Mouse (Mus musculus) right cerebral cortex, postnatal 4 days (tissue): Measurements from ENCODE around the gene E130116L18Rik.
A peak's percentile ranks its signal among the peaks of the same experiment; 100 is the strongest.
"Not testable (repeated sequence)": the region's sequence is repeated elsewhere in the genome, so short reads cannot be mapped to it uniquely, and the experiment has no call there.

ENCODE experiments used
- DNase-seq: peaks from one replicate; pipeline ENCODE4 v3.0.0-alpha.2; 2022

The E130116L18Rik gene

GRCm38 (mm10) chr5:25222752-25223702 is at the start of gene E130116L18Rik:
Gene E130116L18Rik, minus strand, starts transcription at chr5:25223153.
- DNase-seq, result peak; percentile 91

GRCm38 (mm10) chr5:25268258-25268888 is 45.4 kb upstream of the E130116L18Rik start:
- DNase-seq, result no peak

- DNase-seq, result no peak
Measured at GRCm38 (mm10) chr5:25262266-25262665, 39.3 kb upstream of the E130116L18Rik start.

- no peak for DNase-seq
Measured at GRCm38 (mm10) chr5:25261452-25261851, 38.5 kb upstream of the E130116L18Rik start.

GRCm38 (mm10) chr5:25256686-25257085 is 33.7 kb upstream of the E130116L18Rik start:
- DNase-seq, result no peak

- DNase-seq, result no peak
Measured at GRCm38 (mm10) chr5:25254491-25254890, 31.5 kb upstream of the E130116L18Rik start.

- no peak for DNase-seq
Measured at GRCm38 (mm10) chr5:25252825-25253544, 30.0 kb upstream of the E130116L18Rik start.

- no peak for DNase-seq
Measured at GRCm38 (mm10) chr5:25252423-25252822, 29.5 kb upstream of the E130116L18Rik start.

GRCm38 (mm10) chr5:25247036-25247435 is 24.1 kb upstream of the E130116L18Rik start:
- no peak for DNase-seq

- DNase-seq, result no peak
Measured at GRCm38 (mm10) chr5:25246473-25246865, 23.5 kb upstream of the E130116L18Rik start.

- no peak for DNase-seq
Measured at GRCm38 (mm10) chr5:25245806-25246472, 23.0 kb upstream of the E130116L18Rik start.

- no peak for DNase-seq
Measured at GRCm38 (mm10) chr5:25243101-25243500, 20.1 kb upstream of the E130116L18Rik start.

GRCm38 (mm10) chr5:25224377-25224776 is 1.4 kb upstream of the E130116L18Rik start:
- DNase-seq, result not testable (repeated sequence)

GRCm38 (mm10) chr5:25221604-25222003 is 1.3 kb downstream of the E130116L18Rik start, which contains the start of gene Galnt11:
Gene Galnt11, plus strand, starts transcription at chr5:25221904.
- no peak for DNase-seq

- DNase-seq, result no peak
Measured at GRCm38 (mm10) chr5:25215006-25215405, 7.9 kb downstream of the E130116L18Rik start.

- DNase-seq, result not testable (repeated sequence)
Measured at GRCm38 (mm10) chr5:25213216-25213615, 9.7 kb downstream of the E130116L18Rik start.

GRCm38 (mm10) chr5:25211872-25212271 is 11.1 kb downstream of the E130116L18Rik start:
- DNase-seq, result no peak

- DNase-seq, result no peak
Measured at GRCm38 (mm10) chr5:25190521-25190920, 32.4 kb downstream of the E130116L18Rik start.

- no peak for DNase-seq
Measured at GRCm38 (mm10) chr5:25188802-25189201, 34.2 kb downstream of the E130116L18Rik start.

GRCm38 (mm10) chr5:25187727-25188126 is 35.2 kb downstream of the E130116L18Rik start:
- no peak for DNase-seq

- DNase-seq, result no peak
Measured at GRCm38 (mm10) chr5:25184594-25184993, 38.4 kb downstream of the E130116L18Rik start.

- no peak for DNase-seq
Measured at GRCm38 (mm10) chr5:25183595-25183994, 39.4 kb downstream of the E130116L18Rik start.
